Mouse (Mus musculus): ENCODE results near the gene Vwa5b1.

DNA sequence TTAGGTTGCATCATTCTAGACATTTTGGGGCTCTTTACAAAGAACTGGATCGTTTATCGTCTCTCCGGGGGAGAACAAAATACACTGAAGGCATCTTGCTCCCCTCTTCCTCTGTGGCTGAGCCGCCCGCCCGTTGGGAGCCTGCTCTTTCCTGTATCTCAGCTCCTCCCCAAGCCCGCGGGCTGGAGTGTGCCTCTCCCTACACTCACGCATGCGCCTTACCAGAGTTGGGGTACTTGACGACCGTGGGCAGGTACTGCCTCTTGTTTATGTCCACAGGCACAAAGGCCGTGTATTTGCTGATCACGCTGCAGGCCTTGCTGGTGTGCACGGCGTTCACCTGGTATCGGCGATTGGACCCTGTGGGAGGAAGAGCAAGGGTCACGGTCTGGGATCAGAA, 57.3 kb downstream of the Vwa5b1 start:
- TF ChIP-seq CTCF (IDR thresholded peaks at IDR 0.05; ENCODE audit: borderline replicate concordance, extremely low read depth, insufficient read depth, insufficient read length) (no peak), POLR2A (IDR thresholded peaks at IDR 0.05; ENCODE audit: borderline replicate concordance, extremely low read depth, insufficient read depth, insufficient read length, poor library complexity, severe bottlenecking) (no peak)

Data from brain, embryonic 14.5 days (tissue).